Mouse (Mus musculus): ENCODE measurements at regions not wholly inside any gene's neighbourhood (a gene's known extent, or its start where the extent isn't known, plus 50 kb on each side); places are given as distances from the start of the nearest gene placed in this dataset.

DNA sequence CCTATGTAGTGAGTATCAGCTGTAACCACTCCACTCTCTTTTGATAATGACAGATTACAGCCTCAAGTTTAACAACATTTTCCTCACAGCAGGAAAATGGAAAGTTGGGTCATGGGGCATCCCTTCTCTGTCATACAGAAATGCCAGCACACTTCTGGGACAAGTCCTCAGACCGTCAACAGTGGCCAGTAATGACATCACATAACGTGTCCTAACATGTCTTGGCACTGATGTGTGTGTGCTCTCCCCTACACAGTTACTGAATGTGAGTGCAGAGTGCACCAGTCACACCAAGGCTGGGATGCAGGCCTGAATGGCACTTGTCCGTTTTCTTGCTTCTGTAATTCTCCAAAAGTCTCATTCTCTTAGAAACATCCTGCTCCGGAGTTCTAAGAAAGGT is 132.0 kb upstream of the Lrig3 start:
- TF ChIP-seq CTCF (IDR thresholded peaks at IDR 0.05; ENCODE audit: extremely low read depth, insufficient read depth, insufficient read length, insufficient replicate concordance) (no peak), POLR2A (IDR thresholded peaks at IDR 0.05; ENCODE audit: low read depth, low read length) (no peak)
- no peak for DNase-seq (ENCODE audit: low read depth in 1 of 2, low spot score in 2 of 2)
- H3K36me3 ChIP-seq (ENCODE audit: control insufficient read depth, insufficient read depth, low read length), result no peaks in the 10 kb centered on the region
- H3K4me1 ChIP-seq (ENCODE audit: control insufficient read depth, insufficient read depth, insufficient read length), result no peaks in the 10 kb centered on the region
- H3K4me3 ChIP-seq (ENCODE audit: extremely low read depth, insufficient read depth, insufficient read length), result no peak overlapping the region
- H3K27me3 ChIP-seq (ENCODE audit: control insufficient read depth, insufficient read depth, low read length), result no peaks in the 10 kb centered on the region
- H3K27ac ChIP-seq (ENCODE audit: insufficient read depth, low read length), result no peak overlapping the region
- 81% methylated on average over 4 of the region's 4 CpGs for WGBS

DNA sequence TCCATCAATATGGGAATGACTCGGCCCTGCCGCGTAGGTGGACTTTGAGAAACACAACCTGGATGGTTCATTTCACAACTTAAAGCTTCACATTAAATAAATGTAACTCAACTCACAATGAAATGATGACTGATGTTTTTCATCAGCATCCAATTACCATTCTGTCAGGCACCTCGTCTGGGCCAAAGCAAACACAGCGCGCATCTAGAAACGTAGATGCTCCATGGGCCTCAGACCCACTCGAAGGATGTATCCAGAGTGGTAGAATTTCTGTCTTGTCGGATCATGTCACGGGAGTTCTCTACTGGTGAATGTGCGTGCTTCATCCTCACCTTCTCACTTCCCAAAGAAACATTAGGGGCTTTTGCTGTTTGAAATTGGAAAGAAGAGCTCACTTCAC is 127.0 kb upstream of the Lrig3 start:
- H3K4me1 ChIP-seq (ENCODE audit: control insufficient read depth, insufficient read depth, insufficient read length), result no peaks in the 10 kb centered on the region
- WGBS, result 87% methylated on average over 11 of the region's 11 CpGs
- no peak overlapping the region for H3K27ac ChIP-seq (ENCODE audit: insufficient read depth, low read length)
- H3K4me3 ChIP-seq (ENCODE audit: extremely low read depth, insufficient read depth, insufficient read length), result no peak overlapping the region
- DNase-seq (ENCODE audit: low read depth in 1 of 2, low spot score in 2 of 2), result no peak
- H3K27me3 ChIP-seq (ENCODE audit: control insufficient read depth, insufficient read depth, low read length), result no peaks in the 10 kb centered on the region
- TF ChIP-seq CTCF (IDR thresholded peaks at IDR 0.05; ENCODE audit: extremely low read depth, insufficient read depth, insufficient read length, insufficient replicate concordance) (no peak), POLR2A (IDR thresholded peaks at IDR 0.05; ENCODE audit: low read depth, low read length) (no peak)
- no peaks in the 10 kb centered on the region for H3K36me3 ChIP-seq (ENCODE audit: control insufficient read depth, insufficient read depth, low read length)

DNA sequence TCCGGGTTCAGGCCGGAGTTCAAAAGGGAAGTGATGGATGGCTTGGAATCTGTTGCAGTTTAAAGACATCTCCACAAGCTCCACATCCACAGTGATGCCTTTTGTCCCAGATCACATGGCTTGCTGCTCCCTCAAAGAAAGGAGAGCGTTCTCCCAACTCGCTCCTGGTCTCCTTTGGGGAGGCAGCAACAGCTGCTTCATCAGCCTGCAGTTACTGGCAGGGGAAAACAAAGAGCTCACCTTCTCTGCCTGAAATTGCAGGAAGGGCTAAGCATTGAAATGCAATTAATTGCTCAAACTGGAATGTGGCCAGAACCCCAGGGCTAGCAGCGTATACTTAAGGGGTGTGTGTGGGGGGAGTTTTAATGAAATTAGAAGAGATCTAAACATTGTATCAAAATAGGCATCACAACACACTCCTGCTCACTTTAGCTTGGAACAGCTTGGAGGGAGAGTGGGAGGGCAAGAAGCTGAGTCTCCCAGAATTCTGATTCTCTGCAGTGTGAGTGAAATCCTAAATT is 126.3 kb upstream of the Lrig3 start:
- no peak for TF ChIP-seq CTCF (IDR thresholded peaks at IDR 0.05; ENCODE audit: extremely low read depth, insufficient read depth, insufficient read length, insufficient replicate concordance)
- TF ChIP-seq POLR2A (IDR thresholded peaks at IDR 0.05; ENCODE audit: low read depth, low read length), result no peak
- 70% methylated on average over 5 of the region's 5 CpGs for WGBS
- no peaks in the 10 kb centered on the region for H3K27me3 ChIP-seq (ENCODE audit: control insufficient read depth, insufficient read depth, low read length)
- no peak overlapping the region for H3K27ac ChIP-seq (ENCODE audit: insufficient read depth, low read length)
- H3K4me1 ChIP-seq (ENCODE audit: control insufficient read depth, insufficient read depth, insufficient read length), result no peaks in the 10 kb centered on the region
- no peak for DNase-seq (ENCODE audit: low read depth in 1 of 2, low spot score in 2 of 2)
- H3K36me3 ChIP-seq (ENCODE audit: control insufficient read depth, insufficient read depth, low read length), result no peaks in the 10 kb centered on the region
- no peak overlapping the region for H3K4me3 ChIP-seq (ENCODE audit: extremely low read depth, insufficient read depth, insufficient read length)

DNA sequence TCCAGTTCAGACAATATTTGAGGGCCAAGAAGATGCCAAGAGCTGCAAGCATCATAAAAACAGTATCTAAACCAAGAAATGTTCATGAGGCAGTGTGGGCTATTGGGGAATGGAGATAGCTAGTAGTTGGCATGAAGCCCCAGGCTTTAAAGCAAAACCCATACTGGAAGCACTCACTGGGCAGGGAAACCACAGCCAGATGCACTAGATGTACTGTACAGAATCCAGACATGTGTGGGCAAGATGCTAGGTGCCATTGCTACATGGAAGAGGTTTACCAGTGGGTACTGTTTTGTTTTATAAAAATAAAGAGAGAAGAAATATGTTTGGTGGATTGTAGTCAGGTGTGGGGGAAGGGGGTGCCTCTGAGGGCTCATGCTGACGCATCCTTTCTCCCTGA is 125.6 kb upstream of the Lrig3 start:
- DNase-seq (ENCODE audit: low read depth in 1 of 2, low spot score in 2 of 2), result no peak
- WGBS, result 78% methylated on average over 1 of the region's 1 CpGs
- Histone ChIP-seq H3K4me1 (ENCODE audit: control insufficient read depth, insufficient read depth, insufficient read length) (no peaks in the 10 kb centered on the region), H3K27me3 (ENCODE audit: control insufficient read depth, insufficient read depth, low read length) (no peaks in the 10 kb centered on the region), H3K36me3 (ENCODE audit: control insufficient read depth, insufficient read depth, low read length) (no peaks in the 10 kb centered on the region), H3K27ac (ENCODE audit: insufficient read depth, low read length) (no peak overlapping the region), H3K4me3 (ENCODE audit: extremely low read depth, insufficient read depth, insufficient read length) (no peak overlapping the region)
- TF ChIP-seq POLR2A (IDR thresholded peaks at IDR 0.05; ENCODE audit: low read depth, low read length) (no peak), CTCF (IDR thresholded peaks at IDR 0.05; ENCODE audit: extremely low read depth, insufficient read depth, insufficient read length, insufficient replicate concordance) (no peak)

DNA sequence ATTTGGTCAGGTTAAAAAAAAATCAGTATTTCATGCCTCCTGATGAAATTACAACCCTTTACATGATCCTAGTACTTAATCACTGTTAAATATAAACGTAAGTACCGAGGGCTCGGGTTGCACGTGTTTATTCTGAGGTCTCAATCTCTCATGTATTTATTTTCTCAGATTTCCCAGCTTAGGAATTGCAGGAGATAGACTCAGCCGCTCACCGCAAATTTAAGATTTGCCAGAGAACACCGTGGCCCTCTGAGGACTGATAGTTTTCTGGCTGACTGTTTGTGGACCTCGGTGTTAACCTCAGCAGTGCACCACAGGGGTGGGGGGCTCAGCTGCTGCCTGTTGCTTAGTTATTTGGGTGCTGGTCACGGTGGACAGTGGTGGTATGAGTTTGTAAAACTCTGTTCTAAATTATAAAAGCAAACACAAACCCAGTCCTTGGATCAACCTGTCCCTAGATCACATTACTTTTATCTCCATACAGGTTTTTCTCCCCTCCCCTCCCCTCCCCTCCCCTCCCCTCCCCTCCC is 121.6 kb upstream of the Lrig3 start:
- no peaks in the 10 kb centered on the region for H3K27me3 ChIP-seq (ENCODE audit: control insufficient read depth, insufficient read depth, low read length)
- no peak overlapping the region for H3K27ac ChIP-seq (ENCODE audit: insufficient read depth, low read length)
- no peaks in the 10 kb centered on the region for H3K36me3 ChIP-seq (ENCODE audit: control insufficient read depth, insufficient read depth, low read length)
- TF ChIP-seq POLR2A (IDR thresholded peaks at IDR 0.05; ENCODE audit: low read depth, low read length) (no peak), CTCF (IDR thresholded peaks at IDR 0.05; ENCODE audit: extremely low read depth, insufficient read depth, insufficient read length, insufficient replicate concordance) (no peak)
- H3K4me1 ChIP-seq (ENCODE audit: control insufficient read depth, insufficient read depth, insufficient read length), result no peaks in the 10 kb centered on the region
- DNase-seq (ENCODE audit: low read depth in 1 of 2, low spot score in 2 of 2), result no peak
- WGBS, result 74% methylated on average over 9 of the region's 9 CpGs
- no peak overlapping the region for H3K4me3 ChIP-seq (ENCODE audit: extremely low read depth, insufficient read depth, insufficient read length)

DNA sequence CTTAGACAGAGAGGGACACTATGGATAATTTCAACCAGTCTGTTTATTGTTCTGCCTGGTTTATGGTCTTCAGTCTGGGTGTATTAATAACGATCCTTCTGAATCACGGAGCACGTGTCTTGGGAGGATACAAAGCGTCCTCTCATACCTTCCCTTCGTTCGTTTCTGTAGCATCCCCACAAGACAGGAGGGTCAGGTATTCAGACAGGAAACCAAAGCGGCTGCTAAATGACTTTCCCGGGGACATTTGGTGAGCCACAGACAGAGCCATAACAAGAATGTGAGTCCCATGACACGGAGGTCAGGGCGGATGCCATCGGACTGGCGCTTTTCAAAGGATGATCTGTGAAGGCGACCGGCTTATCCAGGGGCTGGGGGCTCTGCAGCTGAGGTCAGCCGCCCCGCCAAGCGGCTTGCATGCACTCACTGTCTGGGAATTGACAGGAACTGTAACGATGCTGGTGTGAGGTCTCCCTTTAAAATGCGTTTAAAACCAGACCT is 120.9 kb upstream of the Lrig3 start:
- no peaks in the 10 kb centered on the region for H3K27me3 ChIP-seq (ENCODE audit: control insufficient read depth, insufficient read depth, low read length)
- H3K4me3 ChIP-seq (ENCODE audit: extremely low read depth, insufficient read depth, insufficient read length), result no peak overlapping the region
- no peaks in the 10 kb centered on the region for H3K4me1 ChIP-seq (ENCODE audit: control insufficient read depth, insufficient read depth, insufficient read length)
- DNase-seq (ENCODE audit: low read depth in 1 of 2, low spot score in 2 of 2), result no peak
- H3K27ac ChIP-seq (ENCODE audit: insufficient read depth, low read length), result no peak overlapping the region
- no peak for TF ChIP-seq POLR2A (IDR thresholded peaks at IDR 0.05; ENCODE audit: low read depth, low read length)
- TF ChIP-seq CTCF (IDR thresholded peaks at IDR 0.05; ENCODE audit: extremely low read depth, insufficient read depth, insufficient read length, insufficient replicate concordance), result no peak
- WGBS, result 22% methylated on average over 19 of the region's 19 CpGs
- H3K36me3 ChIP-seq (ENCODE audit: control insufficient read depth, insufficient read depth, low read length), result no peaks in the 10 kb centered on the region

DNA sequence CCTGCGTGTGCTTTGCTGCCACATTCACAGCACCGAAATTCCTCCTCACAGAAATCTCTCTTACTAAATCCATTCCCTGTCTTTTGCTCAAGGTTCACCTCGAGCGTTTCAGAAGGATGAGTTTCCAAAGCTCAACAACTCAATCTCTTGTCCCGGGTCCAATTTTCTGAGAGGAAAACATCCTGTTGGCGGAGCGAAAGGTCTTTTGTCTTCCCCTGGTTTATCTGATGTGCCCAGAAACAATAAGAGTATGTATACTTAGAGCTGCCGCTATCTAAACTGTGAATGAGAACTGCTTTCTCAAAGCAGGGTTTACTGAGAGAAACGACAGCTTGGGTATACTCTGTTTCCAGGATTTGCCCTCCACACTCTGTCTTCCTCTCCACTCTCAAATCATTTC is 115.6 kb upstream of the Lrig3 start:
- no peaks in the 10 kb centered on the region for H3K4me1 ChIP-seq (ENCODE audit: control insufficient read depth, insufficient read depth, insufficient read length)
- no peak for DNase-seq (ENCODE audit: low read depth in 1 of 2, low spot score in 2 of 2)
- 63% methylated on average over 9 of the region's 9 CpGs for WGBS
- no peak overlapping the region for H3K4me3 ChIP-seq (ENCODE audit: extremely low read depth, insufficient read depth, insufficient read length)
- no peak overlapping the region for H3K27ac ChIP-seq (ENCODE audit: insufficient read depth, low read length)
- no peaks in the 10 kb centered on the region for H3K27me3 ChIP-seq (ENCODE audit: control insufficient read depth, insufficient read depth, low read length)
- no peaks in the 10 kb centered on the region for H3K36me3 ChIP-seq (ENCODE audit: control insufficient read depth, insufficient read depth, low read length)
- TF ChIP-seq POLR2A (IDR thresholded peaks at IDR 0.05; ENCODE audit: low read depth, low read length) (no peak), CTCF (IDR thresholded peaks at IDR 0.05; ENCODE audit: extremely low read depth, insufficient read depth, insufficient read length, insufficient replicate concordance) (no peak)

Data from spleen, adult 2 months (tissue).